Mouse (Mus musculus) c-Kit-positive CD71-positive TER-119-negative erythroid progenitor cells, embryonic 14.5 days (primary cell): Measurements from ENCODE around the gene Stpg1.

Experiments
- DNase-seq: peaks from one replicate; pipeline ENCODE4 v3.0.0-alpha.2; 2013; ENCODE audit warnings: low read depth

Stpg1 gene

DNA sequence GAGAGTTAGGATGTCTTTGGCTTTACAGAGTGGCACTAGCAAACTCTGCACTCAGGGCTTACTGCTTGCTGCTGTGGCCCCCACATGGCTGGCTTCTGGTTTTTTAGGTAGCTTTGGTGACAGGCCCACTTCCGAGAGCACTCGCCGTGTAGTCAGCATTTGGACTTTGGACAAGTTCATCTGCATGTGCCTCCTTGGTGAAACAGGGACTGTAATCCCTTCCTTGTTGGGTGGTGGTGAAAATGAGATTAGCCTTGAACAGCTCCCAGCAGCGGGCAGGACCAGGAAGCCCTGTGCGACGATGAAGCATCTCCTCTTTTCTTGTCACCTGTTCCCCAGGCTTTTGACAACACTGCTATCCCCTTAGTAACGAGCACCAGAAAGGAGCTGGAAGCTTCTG lies 19.3 kb downstream of the Stpg1 start:
- no peak for DNase-seq

DNA sequence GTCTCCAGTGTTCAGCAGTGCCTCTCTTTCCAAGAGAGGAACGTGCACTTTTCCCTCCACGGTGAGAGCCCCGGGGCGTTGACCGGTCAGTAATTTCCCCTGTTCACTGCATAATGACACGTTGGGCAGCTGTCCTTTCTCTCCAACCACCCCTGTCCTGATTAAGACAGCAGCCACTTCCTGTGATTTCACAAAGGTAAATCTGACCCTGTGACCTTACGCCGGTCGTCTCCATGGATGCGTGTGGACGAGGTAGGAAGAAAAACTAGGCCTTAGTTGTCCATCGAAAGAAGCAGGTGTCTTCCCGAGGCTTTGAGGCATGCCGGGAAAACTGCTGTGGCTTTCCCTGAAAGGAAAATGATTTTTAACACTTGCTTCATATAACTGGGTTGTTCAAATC lies 20.3 kb downstream of the Stpg1 start:
- no peak for DNase-seq

DNA sequence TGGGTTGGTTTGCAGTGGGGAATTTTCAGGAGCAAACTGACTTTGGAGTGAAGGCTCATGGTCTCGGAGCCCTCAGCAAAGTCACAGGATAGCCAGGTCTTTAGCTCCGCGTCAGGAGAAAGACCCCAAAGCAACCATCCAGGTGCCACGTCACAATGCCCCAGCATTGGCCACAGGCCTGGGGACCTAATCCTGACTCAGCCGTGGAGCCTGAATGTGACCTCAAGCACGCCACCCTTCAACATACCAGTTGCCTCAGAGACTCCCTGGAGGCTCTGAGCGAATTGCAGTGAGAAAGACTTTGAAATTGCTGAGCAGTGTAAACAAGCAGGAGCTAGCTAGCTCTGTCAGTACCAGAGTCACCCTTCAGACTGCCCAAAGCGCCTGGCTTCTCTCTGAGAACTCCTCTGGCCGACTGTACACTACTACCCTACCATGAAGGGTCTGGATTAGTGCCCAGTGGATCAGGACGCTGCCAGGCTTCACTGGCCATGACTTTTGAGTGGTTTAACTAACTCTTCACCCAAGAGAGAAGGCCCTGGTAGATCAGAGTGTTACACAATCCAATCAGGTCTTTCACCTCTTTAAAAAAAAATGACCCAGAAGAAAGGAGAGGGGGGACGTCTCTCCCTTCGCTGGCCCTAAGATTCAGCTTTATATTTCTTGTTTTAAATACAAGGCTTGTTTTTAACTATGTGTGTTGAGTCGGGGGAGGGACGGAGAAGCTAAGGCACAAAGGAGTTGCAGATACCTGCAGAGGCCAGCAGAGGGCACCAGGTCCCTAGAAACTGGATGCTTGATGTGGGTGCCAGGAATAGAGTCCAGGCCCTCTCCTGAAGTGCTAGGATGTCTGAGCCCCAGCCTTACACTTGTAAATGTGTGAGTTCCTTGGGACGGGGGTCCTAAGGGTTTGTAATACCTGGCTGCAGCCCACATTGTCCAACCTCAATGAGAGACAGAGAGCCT lies 22.0 kb downstream of the Stpg1 start:
- DNase-seq: peak; percentile 45

DNA sequence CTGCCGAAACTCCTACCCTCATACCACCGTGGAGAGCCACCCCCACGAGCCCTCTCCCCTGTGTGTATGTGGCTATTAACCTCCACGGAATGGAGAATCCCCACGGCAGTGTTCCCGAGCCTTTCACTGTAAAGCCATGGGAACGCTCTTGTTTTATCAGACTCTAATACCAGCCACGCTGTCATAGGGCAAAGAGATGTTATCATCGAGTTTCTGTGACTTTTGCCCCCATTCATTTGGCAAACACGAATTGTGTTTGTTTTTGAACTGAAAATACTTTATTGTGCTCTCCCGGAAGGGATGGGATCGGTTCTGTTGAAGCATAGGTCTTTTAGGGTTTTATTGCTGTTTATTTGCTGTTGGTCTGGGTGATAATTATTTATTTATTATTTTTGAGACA lies 23.5 kb downstream of the Stpg1 start:
- no peak for DNase-seq

DNA sequence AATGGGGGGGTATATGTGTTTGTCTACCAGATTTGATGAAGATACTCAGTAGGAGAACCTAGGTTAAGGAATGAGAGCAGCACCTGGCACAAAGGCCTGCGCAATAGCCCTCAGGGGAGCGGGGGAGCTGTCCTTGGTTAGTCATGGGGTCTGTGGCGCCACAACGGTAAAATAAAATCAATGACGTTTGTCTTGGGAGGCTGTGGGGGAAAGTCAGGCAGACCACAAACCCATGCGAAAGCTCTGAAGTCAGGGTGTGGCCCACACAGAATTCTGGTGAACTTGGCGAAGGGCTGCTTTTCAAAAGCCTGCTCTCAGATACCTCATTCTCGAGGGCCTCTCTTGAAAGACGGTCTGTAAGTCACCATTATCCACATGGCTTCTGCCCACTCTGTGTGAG lies 25.8 kb downstream of the Stpg1 start:
- DNase-seq: no peak

DNA sequence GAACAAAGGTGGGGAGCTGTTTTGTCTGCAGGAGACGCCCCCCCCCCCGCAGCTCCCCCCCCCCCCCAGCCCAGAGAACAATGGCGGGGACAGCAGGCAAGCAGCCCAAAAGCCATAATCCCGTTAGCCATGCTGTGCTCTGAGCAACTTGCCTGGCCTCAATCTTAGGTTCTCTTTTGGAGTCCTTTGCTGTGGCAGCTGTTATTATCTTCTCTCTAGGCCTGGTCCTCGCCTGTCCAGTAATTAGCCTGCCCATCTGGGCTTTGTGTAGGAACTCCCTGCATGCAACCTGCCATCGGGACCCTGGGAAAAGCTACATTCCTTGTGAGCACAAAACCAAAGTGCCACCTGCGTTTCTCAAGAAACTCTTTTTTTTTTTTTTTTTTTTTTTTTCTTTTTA lies 29.3 kb downstream of the Stpg1 start:
- no peak for DNase-seq

DNA sequence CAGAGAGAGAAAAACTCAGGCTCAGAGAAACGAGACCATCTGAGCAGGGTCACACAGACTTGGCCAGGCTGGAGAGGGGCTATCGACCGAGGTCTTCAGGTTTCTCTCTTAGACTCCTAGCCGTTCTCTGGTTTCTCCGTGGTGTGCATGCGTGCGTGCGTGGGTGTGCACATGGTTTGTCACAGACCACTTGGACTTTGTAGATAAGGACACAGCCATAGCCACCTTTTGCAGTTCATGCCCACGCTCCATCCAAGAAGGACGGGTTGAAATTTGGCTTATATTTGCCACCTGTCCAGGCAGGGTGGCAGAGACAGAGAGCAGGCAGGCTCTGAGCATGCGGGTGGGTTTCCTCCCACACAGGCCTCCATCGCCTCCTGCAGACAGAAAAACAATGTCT lies 30.5 kb downstream of the Stpg1 start:
- no peak for DNase-seq

DNA sequence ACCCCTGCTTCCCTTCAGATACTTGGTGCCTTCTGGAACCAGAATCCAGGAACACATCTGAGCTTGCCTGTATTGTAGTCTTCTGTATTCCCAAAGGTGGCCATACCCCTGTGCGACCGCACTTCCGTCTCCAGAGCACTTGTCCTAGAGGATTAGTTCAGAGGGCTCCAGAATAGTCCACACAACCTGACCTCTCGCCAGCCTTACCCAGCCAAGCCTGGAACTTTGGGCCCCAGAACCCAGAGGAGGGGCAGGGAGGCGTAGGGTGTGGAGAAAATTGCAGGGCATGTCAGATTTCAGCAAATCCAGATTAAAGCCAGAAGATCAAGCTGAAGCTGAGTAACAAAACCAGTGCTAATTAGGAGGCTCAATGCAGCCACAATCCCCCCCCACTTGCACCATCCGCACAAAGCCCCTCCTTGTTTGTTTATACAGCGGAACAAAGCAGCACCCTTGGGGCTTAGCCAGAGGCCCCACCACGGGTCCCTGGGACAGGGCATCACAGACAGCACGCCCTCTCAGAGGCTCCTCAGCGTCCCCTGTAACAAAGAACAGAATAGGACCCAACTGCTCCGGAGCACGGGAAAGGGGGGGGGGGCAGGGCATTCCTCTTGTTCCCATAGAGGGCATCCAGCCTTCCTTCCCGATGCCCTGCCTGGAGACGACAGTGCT lies 31.6 kb downstream of the Stpg1 start:
- no peak for DNase-seq

DNA sequence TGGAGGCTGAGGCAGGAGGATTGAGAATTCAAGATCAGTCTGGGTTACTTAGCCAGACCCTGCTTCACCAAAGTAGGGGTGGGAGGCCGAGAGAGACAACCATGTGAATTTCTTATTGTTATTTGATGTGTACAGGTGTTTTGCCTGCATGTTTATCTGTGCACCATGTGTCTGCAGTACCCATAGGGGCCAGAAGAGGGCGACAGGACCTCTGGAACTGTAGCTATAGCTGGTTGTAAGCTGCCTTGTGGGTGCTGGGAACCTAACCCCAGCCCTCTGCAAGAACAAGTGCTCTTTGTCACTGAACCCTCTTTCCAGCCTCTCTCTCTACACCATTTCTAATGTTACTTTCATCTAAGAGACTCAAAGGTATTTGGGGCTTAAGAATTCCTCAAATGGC lies 35.7 kb downstream of the Stpg1 start:
- no peak for DNase-seq

DNA sequence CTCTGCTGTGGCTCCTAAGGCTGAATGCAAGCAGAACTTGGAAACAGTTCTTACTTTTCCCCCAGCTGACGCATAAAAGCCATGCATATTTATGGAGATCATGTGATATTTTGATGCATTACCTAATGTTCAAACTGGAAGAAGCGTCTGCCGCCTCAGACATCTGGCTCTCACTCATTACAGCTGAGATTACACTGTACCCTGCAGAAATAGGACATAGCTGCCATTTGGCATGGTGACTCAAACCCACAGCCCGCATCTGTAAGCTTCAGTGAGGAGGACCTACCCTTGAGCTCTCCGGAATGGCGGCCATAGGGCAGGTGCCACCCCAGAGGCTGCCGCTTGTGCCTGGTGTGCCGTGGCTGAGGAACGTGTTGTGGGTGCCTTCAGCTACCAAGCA lies 36.6 kb downstream of the Stpg1 start:
- no peak for DNase-seq

DNA sequence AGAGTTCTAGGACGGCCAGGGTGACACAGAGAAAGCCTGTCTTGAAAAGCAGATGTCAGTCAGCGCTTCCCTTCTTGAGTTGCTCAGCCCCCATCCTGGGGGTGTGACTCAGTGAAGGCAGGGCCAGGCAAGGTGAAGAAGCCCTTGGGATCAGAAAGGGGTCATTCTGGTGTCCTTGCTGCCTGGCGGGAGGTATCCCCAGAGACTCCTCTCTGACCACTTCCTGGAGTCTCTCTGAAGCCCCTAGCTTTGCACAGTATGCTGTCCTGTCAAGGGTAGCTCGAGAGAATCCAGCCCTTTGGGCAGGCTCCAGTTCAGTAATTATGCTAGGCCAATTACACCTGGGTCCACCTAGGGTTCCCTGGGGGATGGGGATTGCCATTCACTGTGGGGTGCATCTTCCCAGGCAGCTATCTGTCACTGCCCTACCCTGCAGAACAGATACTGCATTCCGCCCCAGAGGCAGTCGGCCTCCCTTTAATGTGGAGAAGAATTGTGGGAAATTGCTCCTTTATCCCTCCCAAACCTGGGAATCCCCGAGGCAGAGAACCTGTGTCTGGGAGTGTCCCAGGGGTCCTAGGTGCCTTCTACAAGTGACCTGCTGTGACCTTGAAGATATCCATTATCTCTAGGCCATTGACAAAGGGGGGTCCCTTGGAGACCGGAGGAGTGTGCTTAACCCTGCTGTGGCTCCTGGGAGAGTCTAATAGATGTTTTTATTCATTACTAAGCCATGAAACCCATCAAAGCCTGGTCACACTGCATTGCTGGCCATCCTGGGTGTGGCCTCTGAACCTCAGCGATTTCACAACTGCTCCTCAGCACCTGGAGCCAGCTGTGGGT lies 37.4 kb downstream of the Stpg1 start:
- DNase-seq: no peak

DNA sequence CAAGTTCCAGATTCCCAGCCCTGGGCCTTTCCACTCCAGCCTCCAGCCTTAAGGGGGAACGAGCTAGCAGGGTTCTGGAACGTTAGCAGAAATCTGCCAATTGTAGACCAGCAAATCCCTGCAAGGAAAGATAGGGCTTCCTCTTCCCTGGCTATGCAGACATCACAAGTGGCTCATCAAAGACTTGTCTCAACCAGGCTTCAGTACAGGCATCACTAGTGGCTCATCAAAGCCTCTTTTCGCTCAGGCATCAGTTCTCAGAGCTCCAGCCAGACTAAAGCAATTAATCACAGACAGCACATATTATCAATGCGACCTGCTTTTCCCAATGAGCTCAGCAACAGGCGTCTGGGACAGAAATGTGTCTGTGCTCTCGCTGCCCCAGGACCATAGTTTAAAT lies 38.4 kb downstream of the Stpg1 start:
- DNase-seq: no peak

DNA sequence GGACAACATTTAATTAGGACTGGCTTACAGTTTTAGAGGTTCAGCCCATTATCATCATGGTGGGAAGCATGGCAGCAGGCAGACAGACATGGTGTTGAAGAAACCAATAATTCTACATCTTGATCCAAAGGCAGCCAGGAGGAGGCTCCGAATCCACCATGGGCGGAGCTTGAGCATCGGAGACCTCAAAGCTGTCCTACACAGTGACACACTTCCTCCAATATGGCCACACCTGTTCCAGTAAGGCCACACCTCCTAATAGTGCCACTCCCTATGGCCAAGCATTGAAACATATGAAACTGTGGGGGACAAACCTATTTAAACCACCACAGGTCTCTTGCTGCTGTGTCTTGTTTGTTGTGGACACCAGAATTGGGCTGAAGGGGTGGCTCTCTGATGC lies 40.4 kb downstream of the Stpg1 start:
- no peak for DNase-seq

DNA sequence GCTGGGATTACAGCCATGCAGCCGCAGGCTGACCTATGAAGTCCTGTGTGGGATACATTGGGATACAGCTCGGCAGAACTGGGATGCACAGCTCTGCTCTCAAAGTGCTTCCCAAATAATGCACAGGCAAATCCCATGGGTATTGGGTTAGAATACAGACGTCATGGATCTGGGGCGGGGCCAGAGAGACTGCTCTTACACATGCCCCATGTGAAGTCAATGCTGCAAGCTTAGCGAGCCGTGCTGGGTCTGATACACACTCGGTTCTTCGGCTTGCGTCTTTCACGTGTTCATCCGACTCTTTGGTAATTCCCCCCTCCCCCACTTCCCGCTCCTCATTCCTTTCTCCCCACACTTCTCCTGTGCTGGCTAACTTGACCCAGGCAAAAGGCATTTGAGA lies 44.5 kb downstream of the Stpg1 start:
- DNase-seq: no peak

DNA sequence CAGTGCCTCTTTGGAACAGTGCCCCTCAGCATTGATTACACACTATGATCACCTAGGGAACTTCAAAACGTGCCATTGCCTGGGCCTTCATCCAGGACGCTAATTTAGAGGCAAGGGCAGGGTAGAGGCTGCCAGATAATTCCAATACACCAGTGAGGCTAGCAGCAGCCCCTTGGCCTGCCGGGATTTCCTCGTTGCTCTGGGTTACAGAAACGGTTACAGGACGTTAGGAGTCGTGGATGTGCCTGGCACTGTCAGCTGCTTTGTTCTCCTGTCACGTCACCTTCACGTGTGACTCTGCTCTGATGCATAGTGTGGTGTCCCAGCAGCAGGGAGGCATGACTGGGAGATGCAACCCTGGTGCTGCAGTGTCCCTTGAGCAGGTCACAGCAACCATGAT lies 45.5 kb downstream of the Stpg1 start:
- no peak for DNase-seq

DNA sequence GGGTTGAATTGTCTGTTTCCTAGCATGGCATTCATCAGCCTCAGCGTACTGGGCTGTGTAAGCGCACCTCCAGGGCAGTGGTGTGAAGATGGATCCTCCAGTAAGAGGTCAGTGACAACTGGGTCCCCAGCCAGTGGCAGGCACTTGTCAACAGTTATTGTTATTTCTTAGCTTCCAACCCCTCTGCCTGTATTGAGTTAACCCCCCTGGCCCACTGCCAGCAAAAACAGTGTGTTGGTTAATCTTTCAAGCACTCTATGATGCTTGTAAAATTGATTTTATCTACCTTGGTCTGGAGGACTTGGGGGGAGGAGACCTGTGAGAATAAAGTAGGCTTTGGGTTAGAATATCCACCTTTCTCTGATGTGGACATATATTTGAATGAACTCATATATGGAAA lies 49.7 kb downstream of the Stpg1 start:
- DNase-seq: no peak

DNA sequence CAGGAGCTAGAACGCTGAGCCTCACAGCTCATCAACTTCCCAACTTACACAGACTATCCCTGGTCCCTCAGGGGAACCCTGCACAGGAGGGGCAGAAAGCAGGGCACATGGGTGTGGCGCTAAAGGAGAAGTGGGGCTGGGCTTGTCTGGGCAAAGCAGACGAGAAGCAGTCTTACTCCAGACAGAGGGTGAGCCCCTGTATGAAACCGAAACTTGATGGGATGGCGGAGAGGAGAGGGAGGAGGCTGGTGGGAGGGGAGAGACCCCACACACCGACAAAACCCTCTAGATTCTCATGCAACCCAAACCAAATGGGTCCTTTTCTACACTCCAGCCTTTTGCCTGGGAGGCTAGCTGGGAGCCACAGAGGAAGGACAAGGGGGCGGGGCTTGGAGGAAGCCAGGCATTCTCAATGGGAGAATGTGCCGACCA lies 50.5 kb downstream of the Stpg1 start:
- no peak for DNase-seq

DNA sequence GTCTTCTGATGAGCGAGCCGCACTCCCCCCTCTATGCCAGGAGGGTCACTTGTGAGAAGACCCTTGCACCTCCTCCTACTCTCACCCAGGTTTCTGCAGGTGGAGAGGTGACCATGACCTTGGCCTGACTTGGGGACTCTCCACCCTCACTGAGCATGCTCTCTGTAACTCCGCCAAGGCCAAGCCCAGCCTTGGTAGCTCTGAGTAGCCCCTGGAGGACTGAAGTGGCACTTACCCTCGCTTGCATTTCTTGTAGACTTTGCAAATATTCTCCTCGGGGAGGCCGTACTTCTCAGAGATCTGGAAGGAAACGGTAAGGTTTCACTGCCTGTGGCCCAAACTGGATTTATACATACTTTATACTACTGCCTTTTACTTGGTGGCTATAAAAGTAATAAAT lies 51.4 kb downstream of the Stpg1 start:
- DNase-seq: no peak

DNA sequence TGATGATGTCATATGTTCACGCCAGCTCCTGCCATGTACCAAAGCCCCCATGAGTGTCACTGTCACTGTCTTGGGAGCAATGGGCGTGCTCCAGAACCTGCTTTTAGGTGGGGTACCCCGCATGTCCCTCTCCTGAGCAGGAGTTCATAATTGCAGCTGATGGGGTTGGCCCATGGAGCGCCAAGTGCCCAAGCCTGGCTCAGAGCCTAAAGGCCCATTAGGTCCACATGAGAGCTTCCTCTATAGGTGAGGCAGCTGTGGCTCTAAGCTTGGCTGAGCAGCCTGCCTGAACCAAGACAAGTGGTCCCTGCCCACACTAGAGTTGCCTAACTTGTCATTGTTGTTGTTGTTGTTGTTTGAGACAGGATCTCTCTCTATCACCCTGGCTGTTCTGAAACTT lies 52.2 kb downstream of the Stpg1 start:
- no peak for DNase-seq

DNA sequence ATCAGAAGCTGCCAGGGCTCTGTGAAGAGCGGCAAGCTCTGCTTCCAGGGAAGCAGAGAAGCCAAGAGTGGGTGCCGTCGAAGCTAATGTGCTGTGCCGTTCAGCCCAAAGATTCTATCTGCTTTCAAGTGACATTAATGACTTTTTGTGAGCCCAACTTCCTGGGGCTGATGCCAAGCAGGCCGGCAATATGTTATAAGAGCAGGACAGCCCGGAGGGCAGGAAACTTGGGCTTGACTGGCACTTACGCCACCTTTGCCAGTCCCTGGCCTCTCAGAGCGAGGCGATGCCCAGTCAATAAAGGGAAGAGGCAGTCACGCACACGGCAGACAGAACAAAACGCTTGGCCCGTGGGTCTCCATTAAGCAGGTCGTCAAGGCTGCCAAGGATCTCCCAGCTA lies 53.0 kb downstream of the Stpg1 start:
- DNase-seq: no peak

DNA sequence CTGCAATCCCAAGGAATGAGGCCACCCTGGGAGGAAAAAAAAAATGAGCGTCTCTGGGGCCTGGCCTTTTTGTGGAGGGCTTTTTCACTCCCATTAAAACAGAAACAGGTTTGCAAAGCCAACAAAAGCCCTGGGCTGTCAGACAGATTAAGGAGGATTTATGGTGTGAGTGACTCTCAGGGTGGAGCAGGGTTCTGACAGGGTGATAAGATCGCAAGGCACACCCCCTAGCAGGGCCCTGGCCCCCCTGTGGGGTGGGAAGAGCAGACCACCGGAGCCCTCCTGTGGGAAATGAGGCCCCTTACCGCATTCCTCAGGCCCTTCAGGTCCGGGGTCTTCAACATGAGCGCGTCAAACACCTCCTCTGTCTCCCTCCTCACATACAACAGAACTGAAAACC lies 53.5 kb downstream of the Stpg1 start:
- no peak for DNase-seq

DNA sequence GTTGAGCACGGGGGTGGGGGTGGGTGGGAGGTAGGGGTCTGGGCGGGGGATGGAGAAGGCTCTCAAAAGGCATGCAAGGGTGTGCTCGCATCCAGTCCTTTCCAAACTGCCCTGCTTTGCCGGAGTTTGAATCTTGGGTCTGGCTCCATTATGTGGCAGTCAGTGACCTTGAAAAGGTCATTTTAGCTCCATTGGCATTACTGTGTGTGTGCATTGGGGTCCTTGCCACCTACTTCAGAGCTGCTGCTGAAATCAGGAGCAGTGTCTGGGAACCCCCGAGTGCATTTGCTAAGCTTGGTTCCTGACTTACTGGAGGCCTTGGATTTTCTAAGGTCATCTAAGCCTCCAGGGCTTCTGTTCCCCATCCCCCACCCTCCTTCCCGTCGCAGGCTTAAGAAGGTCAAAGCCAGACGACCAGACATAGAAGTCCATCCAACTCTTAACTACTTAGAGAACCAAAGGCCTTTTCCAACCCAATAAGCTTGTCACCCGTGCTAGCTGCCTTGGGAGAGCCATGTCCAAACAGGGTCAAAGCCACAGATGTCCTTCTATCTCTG lies 54.0 kb downstream of the Stpg1 start:
- DNase-seq: no peak
